Mouse (Mus musculus): ENCODE data around the gene Gm49387. TPM values are rescaled to one million over a fixed set of nuclear protein-coding genes. Genes with fewer than 3 reads are reported as not detected.

The Gm49387 gene
- polyA plus RNA-seq, 1 experiment from 2014 or later, result 0.15 TPM

DNA sequence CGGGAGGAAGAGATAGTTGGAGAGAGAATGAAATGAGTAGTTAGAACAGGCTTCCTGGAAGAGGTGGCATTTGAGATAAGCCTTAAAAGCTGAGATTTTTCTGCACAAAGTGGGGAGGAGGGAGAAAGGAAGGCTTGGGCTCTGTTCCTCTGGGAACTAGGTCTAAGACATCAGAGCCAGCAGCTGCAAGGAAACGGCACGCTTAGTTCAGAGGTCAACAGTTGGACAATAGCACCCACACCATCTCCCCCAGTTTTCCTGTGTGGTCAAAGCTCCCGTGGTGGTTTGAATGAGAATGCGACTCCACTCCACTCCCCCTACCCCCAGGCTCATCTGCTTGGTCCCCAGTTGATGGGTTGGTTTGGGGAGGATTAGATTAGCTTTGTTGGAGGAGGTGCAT lies 81.5 kb downstream of the Gm49387 start:
- no peak for ATAC-seq (ENCODE audit: low FRiP score, low read depth)
- Histone ChIP-seq H3K9me3 (no peaks in the 10 kb centered on the region), H3K36me3 (no peaks in the 10 kb centered on the region), H3K9ac (no peak overlapping the region), H3K4me1 (no peaks in the 10 kb centered on the region), H3K4me3 (no peak overlapping the region), H3K27me3 (replicated peaks) (no peaks in the 10 kb centered on the region), H3K4me2 (replicated peaks) (no peak overlapping the region), H3K27ac (no peak overlapping the region)
- WGBS, result 64% methylated on average over 5 of the region's 5 CpGs

GRCm38 (mm10) chr14:31557784-31558183 lies 82.9 kb downstream of the Gm49387 start:
- Histone ChIP-seq H3K27ac (no peak overlapping the region), H3K4me3 (no peak overlapping the region), H3K36me3 (no peaks in the 10 kb centered on the region), H3K9me3 (no peaks in the 10 kb centered on the region), H3K4me2 (replicated peaks) (no peak overlapping the region), H3K9ac (no peak overlapping the region), H3K4me1 (no peaks in the 10 kb centered on the region), H3K27me3 (replicated peaks) (no peaks in the 10 kb centered on the region)
- 74% methylated on average over 9 of the region's 9 CpGs for WGBS
- ATAC-seq (ENCODE audit: low FRiP score, low read depth), result no peak

DNA sequence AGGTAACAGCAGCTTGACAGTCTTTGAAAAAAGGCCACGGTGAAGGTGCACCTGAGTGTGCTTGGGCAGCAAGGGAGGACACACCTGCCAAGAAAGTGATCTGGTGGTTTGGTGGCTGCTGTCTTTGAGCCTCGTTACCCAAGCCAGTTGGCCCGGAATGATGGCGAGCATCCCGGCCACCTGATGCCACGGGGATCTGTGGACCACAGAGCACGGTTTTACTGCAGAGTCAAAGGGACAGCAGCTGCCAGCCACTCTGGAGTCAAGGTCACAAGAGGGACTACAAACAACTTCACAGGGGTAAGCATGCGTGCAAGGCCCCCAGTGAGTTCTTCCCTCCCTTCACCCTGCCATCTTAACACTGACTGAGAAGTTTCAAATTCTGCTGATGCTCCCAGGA lies 83.4 kb downstream of the Gm49387 start:
- H3K36me3 ChIP-seq, result no peaks in the 10 kb centered on the region
- H3K4me3 ChIP-seq, result no peak overlapping the region
- no peak for ATAC-seq (ENCODE audit: low FRiP score, low read depth)
- H3K27ac ChIP-seq, result no peak overlapping the region
- H3K4me1 ChIP-seq, result no peaks in the 10 kb centered on the region
- H3K9me3 ChIP-seq, result no peaks in the 10 kb centered on the region
- H3K27me3 ChIP-seq (replicated peaks), result no peaks in the 10 kb centered on the region
- H3K9ac ChIP-seq, result no peak overlapping the region
- H3K4me2 ChIP-seq (replicated peaks), result no peak overlapping the region
- 84% methylated on average over 8 of the region's 8 CpGs for WGBS

- Histone ChIP-seq H3K27ac (no peak overlapping the region), H3K27me3 (replicated peaks) (no peaks in the 10 kb centered on the region), H3K4me3 (no peak overlapping the region), H3K4me1 (no peaks in the 10 kb centered on the region), H3K4me2 (replicated peaks) (no peak overlapping the region), H3K9ac (no peak overlapping the region), H3K9me3 (no peaks in the 10 kb centered on the region), H3K36me3 (no peaks in the 10 kb centered on the region)
- ATAC-seq (ENCODE audit: low FRiP score, low read depth), result no peak
- WGBS, result 85% methylated on average over 9 of the region's 9 CpGs
These were observed 84.0 kb downstream of the Gm49387 start for GRCm38 (mm10) chr14:31556526-31557260.

DNA sequence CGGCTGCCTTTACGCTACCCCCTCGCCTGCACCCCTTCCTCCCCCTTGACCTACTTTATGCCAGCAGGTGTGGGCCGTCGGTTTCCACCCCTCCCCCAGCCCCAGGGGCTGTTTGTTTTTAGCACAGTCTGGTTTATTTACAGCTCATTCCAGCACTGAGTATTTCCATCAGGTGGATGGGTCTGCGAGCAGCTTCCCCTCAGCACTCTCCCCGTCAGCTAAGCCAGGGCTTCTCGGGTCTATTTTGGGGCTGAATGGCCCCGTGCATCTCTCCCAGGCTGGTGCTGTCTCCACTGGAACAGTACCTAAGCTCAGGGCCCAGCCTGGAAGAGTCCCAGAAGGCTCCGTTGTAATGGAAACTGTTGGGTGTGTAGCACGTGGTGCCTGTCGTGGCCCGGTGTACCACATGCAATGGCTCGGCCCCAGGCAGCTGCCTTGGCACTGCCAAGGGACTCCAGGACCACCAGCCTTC lies 84.7 kb downstream of the Gm49387 start:
- H3K4me1 ChIP-seq, result no peaks in the 10 kb centered on the region

DNA sequence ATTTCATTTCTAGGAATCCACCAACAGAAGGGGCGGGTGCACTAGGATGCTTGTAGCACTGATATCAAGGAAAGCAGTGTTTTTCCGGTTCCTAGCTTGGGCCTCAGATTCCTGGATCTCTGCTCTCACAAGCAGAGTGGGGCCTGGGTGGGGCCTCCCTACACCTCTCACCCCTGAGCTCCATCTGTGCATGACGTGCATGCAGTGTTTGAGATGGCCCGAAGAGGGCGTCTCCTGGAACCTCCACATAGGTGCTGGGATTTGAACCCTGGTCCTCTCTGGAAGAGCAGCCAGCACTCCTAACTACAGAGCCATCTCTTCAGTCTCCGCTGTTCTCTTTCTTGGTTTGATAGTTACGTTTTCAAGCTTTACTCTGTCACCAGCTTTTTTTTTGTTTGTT lies 85.7 kb downstream of the Gm49387 start:
- no peak overlapping the region for H3K4me3 ChIP-seq
- 94% methylated on average over 7 of the region's 7 CpGs for WGBS
- no peak overlapping the region for H3K27ac ChIP-seq

More for the DNA sequence above, 84.7 kb downstream of the Gm49387 start:
- H3K27me3 ChIP-seq (replicated peaks), result no peaks in the 10 kb centered on the region
- H3K4me2 ChIP-seq (replicated peaks), result no peak overlapping the region
- no peak for ATAC-seq (ENCODE audit: low FRiP score, low read depth)
- H3K36me3 ChIP-seq, result no peaks in the 10 kb centered on the region
- H3K4me3 ChIP-seq, result no peak overlapping the region
- H3K27ac ChIP-seq, result no peak overlapping the region
- no peaks in the 10 kb centered on the region for H3K9me3 ChIP-seq
- 69% methylated on average over 14 of the region's 14 CpGs for WGBS
- H3K9ac ChIP-seq, result no peak overlapping the region

GRCm38 (mm10) chr14:31543885-31544442 lies 96.7 kb downstream of the Gm49387 start:
- no peak for ATAC-seq (ENCODE audit: low FRiP score, low read depth)
- Histone ChIP-seq H3K4me3 (no peak overlapping the region), H3K9me3 (no peaks in the 10 kb centered on the region), H3K9ac (no peak overlapping the region), H3K4me2 (replicated peaks) (no peak overlapping the region), H3K4me1 (no peaks in the 10 kb centered on the region), H3K27ac (no peak overlapping the region), H3K27me3 (replicated peaks) (no peaks in the 10 kb centered on the region), H3K36me3 (no peaks in the 10 kb centered on the region)
- 85% methylated on average over 11 of the region's 11 CpGs for WGBS

More for the DNA sequence above, 85.7 kb downstream of the Gm49387 start:
- Histone ChIP-seq H3K4me2 (replicated peaks) (no peak overlapping the region), H3K9ac (no peak overlapping the region), H3K4me1 (no peaks in the 10 kb centered on the region), H3K27me3 (replicated peaks) (no peaks in the 10 kb centered on the region), H3K36me3 (no peaks in the 10 kb centered on the region), H3K9me3 (no peaks in the 10 kb centered on the region)
- ATAC-seq (ENCODE audit: low FRiP score, low read depth), result no peak

DNA sequence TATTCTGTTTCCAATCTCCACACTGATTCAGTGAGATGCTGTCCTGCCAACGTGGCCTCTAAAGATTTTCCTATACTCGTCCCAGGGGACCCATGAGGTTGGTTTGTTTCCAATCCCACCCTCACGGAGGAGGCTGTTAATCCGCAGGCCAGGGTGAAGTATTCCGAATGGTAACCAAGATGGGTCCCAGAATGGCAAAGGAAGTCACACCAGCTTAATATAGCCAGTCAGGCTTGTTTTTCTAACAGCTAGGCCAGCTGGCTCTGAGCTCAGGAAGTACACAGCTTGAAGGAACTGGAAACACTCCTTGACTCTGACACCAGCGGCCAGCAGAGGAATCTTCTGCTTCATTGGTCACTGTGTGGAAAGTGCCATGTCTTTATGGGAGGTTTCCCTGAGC lies 103.4 kb downstream of the Gm49387 start:
- WGBS, result 78% methylated on average over 6 of the region's 6 CpGs

DNA sequence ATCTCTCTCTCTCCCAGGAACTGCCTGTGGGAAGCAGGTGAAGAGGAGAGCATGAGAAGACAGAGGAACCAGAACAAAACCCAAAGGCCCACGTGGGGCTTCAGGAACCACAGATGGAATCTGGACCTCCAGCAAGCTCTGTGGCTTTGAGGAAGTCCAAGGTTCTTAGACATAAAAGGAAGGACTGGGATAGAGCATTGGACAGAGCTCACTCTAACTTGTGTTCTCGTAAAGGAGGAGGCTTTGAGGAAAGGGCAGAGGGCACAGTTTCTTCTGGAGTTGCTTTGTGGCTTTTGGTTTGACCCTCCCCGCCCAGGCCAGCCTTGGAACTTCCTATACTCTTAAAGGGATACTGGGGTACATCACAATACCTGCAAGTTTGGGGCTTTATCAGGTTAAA lies 108.0 kb downstream of the Gm49387 start:
- WGBS, result 62% methylated on average over 3 of the region's 3 CpGs
- Histone ChIP-seq H3K9me3 (no peaks in the 10 kb centered on the region), H3K27me3 (replicated peaks) (no peaks in the 10 kb centered on the region), H3K9ac (no peak overlapping the region), H3K36me3 (no peaks in the 10 kb centered on the region), H3K27ac (no peak overlapping the region), H3K4me1 (no peaks in the 10 kb centered on the region), H3K4me3 (no peak overlapping the region), H3K4me2 (replicated peaks) (no peak overlapping the region)
- no peak for ATAC-seq (ENCODE audit: low FRiP score, low read depth)

More for the DNA sequence above, 103.4 kb downstream of the Gm49387 start:
- no peak overlapping the region for H3K4me2 ChIP-seq (replicated peaks)
- no peak overlapping the region for H3K4me3 ChIP-seq
- H3K9me3 ChIP-seq, result no peaks in the 10 kb centered on the region
- H3K9ac ChIP-seq, result no peak overlapping the region
- H3K27ac ChIP-seq, result no peak overlapping the region
- H3K36me3 ChIP-seq, result no peaks in the 10 kb centered on the region
- ATAC-seq (ENCODE audit: low FRiP score, low read depth), result no peak
- H3K27me3 ChIP-seq (replicated peaks), result no peaks in the 10 kb centered on the region
- no peaks in the 10 kb centered on the region for H3K4me1 ChIP-seq

DNA sequence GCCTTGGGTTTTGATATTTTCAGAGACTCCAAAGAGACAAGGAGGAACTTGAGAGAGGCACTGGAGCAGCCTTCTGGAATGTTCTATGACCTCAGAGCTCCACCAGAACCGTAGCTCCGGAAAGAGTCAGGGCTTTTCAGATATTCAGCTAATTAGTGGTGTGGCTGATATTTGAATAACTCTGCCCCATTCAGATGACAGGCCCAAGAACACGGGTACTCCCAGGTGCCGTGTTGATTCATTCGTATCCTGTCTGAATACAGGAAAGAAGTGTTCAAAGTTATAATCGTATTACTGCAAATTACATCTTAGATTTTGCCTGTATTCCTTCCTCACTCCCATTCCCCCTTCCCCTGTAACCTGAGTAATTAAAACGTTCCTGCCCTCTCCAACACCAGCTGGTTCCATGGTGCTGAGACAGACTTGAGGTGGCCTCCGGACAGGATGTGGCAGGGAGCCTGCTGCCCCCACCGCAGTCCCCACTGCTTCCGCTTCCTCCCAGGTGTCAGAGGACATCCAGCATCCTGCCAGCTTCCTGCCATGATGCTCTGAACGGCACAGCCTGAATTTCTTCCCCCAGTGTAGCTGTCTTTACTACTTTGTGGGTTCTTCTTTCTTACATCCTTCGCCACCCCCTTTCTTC lies 109.1 kb downstream of the Gm49387 start:
- H3K27ac ChIP-seq, result no peak overlapping the region
- no peak overlapping the region for H3K9ac ChIP-seq
- no peaks in the 10 kb centered on the region for H3K9me3 ChIP-seq
- no peaks in the 10 kb centered on the region for H3K36me3 ChIP-seq
- H3K4me3 ChIP-seq, result no peak overlapping the region
- ATAC-seq (ENCODE audit: low FRiP score, low read depth), result no peak
- H3K4me2 ChIP-seq (replicated peaks), result no peak overlapping the region
- H3K4me1 ChIP-seq, result no peaks in the 10 kb centered on the region
- H3K27me3 ChIP-seq (replicated peaks), result no peaks in the 10 kb centered on the region
- WGBS, result 76% methylated on average over 12 of the region's 12 CpGs

- H3K27me3 ChIP-seq (replicated peaks), result no peaks in the 10 kb centered on the region
- H3K4me1 ChIP-seq, result no peaks in the 10 kb centered on the region
These were observed 109.8 kb downstream of the Gm49387 start for GRCm38 (mm10) chr14:31530847-31531246.

GRCm38 (mm10) chr14:31525040-31525810 lies 115.5 kb downstream of the Gm49387 start:
- no peak for ATAC-seq (ENCODE audit: low FRiP score, low read depth)
- Histone ChIP-seq H3K4me3 (no peak overlapping the region), H3K27me3 (replicated peaks) (no peaks in the 10 kb centered on the region), H3K9ac (no peak overlapping the region), H3K36me3 (no peaks in the 10 kb centered on the region), H3K4me1 (no peaks in the 10 kb centered on the region), H3K4me2 (replicated peaks) (no peak overlapping the region), H3K27ac (no peak overlapping the region), H3K9me3 (no peaks in the 10 kb centered on the region)
- 74% methylated on average over 7 of the region's 7 CpGs for WGBS

More at GRCm38 (mm10) chr14:31530847-31531246, 109.8 kb downstream of the Gm49387 start:
- no peaks in the 10 kb centered on the region for H3K36me3 ChIP-seq
- H3K9me3 ChIP-seq, result no peaks in the 10 kb centered on the region
- no peak overlapping the region for H3K4me2 ChIP-seq (replicated peaks)
- no peak overlapping the region for H3K4me3 ChIP-seq
- no peak for ATAC-seq (ENCODE audit: low FRiP score, low read depth)
- H3K27ac ChIP-seq, result no peak overlapping the region
- no peak overlapping the region for H3K9ac ChIP-seq
- 85% methylated on average over 4 of the region's 4 CpGs for WGBS

Measured in neural tube, embryonic 12.5 days (tissue).